Mouse (Mus musculus): ENCODE measurements around the gene Prl7d1. TPM values are rescaled to one million over a fixed set of nuclear protein-coding genes. Genes with fewer than 3 reads are reported as not detected.
A peak's percentile ranks its signal among the peaks of the same experiment; 100 is the strongest.
"Not testable (repeated sequence)": the region's sequence is repeated elsewhere in the genome, so short reads cannot be mapped to it uniquely, and the experiment has no call there.

Prl7d1 gene
- total RNA-seq (2021), result not detected
- long read RNA-seq, experiment 1, result 0 reads
- long read RNA-seq, experiment 2, result 0 reads

- DNase-seq, result no peak
These were observed at the start of gene Prl7d1 for GRCm38 (mm10) chr13:27716636-27717035. Gene Prl7d1, minus strand, starts transcription at chr13:27716736.

- DNase-seq, result no peak
These were observed 18.1 kb upstream of the Prl7d1 start for GRCm38 (mm10) chr13:27734512-27735186.

GRCm38 (mm10) chr13:27730286-27730959 is 13.9 kb upstream of the Prl7d1 start:
- DNase-seq, result not testable (repeated sequence)

- DNase-seq, result not testable (repeated sequence)
These were observed 8.5 kb upstream of the Prl7d1 start for GRCm38 (mm10) chr13:27725057-27725456.

- peak; percentile 27 for DNase-seq
These were observed 10.0 kb downstream of the Prl7d1 start for GRCm38 (mm10) chr13:27706521-27706920.

- DNase-seq, result no peak
These were observed 48.6 kb downstream of the Prl7d1 start, which contains the start of gene Prl7a2 for GRCm38 (mm10) chr13:27667936-27668335. Gene Prl7a2, minus strand, starts transcription at chr13:27668036.

GRCm38 (mm10) chr13:27660747-27661146 is 55.8 kb downstream of the Prl7d1 start:
- DNase-seq, result no peak

Other genes starting within 250 kb of the Prl7d1 start
- gene Prl8a8, start 203.5 kb downstream of the Prl7d1 start, total RNA-seq (2021), result not detected
- gene Prl8a9, start 152.1 kb downstream of the Prl7d1 start, total RNA-seq (2021), result not detected
- gene Prl8a1, start 134.6 kb downstream of the Prl7d1 start, total RNA-seq (2021), result not detected
- not detected for gene Prl7b1, start 106.2 kb downstream of the Prl7d1 start, total RNA-seq (2021)
- gene Prl7a1, start 74.2 kb downstream of the Prl7d1 start, total RNA-seq (2021), result not detected
- not detected for gene Prl7a2, start 48.7 kb downstream of the Prl7d1 start, total RNA-seq (2021)
- gene Prl7c1, start 64.1 kb upstream of the Prl7d1 start, total RNA-seq (2021), result not detected
- gene Prl2a1, start 84.9 kb upstream of the Prl7d1 start, total RNA-seq (2021), result not detected
- not detected for gene Prl2c1, start 132.6 kb upstream of the Prl7d1 start, total RNA-seq (2021)

Measured in adrenal gland, postnatal 10 days (tissue).